Mouse (Mus musculus) ES-Bruce4 (cell line): ENCODE results near the gene Nudcd3.

Experiments
- CTCF ChIP-seq: IDR thresholded peaks from one replicate; pipeline ENCODE4 v1.8.1; 2011; ENCODE audit warnings: low read depth, low read length
- EP300 ChIP-seq: IDR thresholded peaks from 2 replicates; pipeline ENCODE4 v1.6.1; 2011; ENCODE audit warnings: low read depth, low read length; ENCODE audit not compliant: insufficient read depth
- POLR2A ChIP-seq: IDR thresholded peaks from one replicate; pipeline ENCODE4 v1.8.1; 2011; ENCODE audit warnings: low read length; ENCODE audit not compliant: insufficient read depth

- no peak for TF ChIP-seq POLR2A
- TF ChIP-seq EP300 = no peak
- TF ChIP-seq CTCF = no peak
These were observed 21.0 kb downstream of the Nudcd3 start for GRCm38 (mm10) chr11:6179194-6179593.
